Mouse (Mus musculus): ENCODE data around the gene Prss36.

The Prss36 gene

DNA sequence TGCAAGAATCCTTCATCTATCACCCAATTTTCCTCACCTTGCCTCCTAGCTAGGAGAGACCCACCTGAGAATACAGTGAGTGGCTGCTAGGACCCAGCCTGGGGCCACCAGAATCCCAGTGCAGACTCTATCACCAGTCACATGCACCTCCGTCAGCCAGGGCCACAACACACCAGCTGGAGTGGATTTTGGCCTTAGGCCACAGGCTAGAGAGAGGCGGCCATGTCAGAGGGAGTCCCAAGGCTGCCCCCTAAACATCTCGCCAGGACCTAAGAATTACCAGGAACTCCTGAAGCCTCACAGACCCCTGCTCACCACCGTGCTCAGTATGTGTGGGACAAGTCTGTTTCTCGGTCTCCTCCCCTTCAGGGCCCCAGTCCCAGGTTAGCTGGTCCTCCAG, 12.4 kb downstream of the Prss36 start:
- no peak for DNase-seq

DNA sequence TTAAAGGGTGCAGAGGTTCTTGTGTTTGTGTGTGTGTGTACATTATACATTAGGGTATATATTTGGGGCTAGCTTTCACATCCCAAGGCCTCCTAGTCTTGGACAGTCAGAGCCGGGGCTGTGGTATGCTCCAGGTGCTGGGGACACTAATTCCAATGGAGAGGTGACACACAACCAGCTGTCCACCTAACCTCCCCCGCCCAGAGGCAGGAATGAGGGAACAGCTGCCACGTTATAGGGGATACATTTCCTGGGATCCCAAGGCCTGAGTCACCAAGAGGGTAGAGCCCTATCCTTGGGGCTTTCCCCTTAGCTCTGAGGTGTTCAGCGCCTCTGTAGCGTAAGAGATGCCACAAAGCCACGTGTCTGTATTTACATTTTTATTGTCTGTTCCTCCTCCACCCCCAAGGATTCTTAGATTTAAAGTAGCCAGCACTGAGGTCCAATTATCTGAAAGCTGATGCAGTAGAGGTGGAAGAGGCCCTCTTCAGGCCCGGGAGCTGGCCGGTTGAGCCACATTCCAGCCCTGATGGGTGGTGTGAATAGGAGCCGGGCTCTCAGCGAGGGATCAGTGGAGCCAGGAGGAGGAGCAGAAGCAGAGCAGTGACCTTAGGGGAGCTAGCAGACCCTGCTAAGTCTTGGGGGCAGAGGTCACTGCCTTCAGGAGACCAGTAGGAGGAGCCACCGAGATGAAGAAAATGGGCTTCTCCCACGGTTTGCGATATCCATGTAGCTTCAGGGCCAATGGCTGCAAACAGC, 14.1 kb downstream of the Prss36 start:
- peak in 1 of 2 experiments; percentile 56 for DNase-seq

DNA sequence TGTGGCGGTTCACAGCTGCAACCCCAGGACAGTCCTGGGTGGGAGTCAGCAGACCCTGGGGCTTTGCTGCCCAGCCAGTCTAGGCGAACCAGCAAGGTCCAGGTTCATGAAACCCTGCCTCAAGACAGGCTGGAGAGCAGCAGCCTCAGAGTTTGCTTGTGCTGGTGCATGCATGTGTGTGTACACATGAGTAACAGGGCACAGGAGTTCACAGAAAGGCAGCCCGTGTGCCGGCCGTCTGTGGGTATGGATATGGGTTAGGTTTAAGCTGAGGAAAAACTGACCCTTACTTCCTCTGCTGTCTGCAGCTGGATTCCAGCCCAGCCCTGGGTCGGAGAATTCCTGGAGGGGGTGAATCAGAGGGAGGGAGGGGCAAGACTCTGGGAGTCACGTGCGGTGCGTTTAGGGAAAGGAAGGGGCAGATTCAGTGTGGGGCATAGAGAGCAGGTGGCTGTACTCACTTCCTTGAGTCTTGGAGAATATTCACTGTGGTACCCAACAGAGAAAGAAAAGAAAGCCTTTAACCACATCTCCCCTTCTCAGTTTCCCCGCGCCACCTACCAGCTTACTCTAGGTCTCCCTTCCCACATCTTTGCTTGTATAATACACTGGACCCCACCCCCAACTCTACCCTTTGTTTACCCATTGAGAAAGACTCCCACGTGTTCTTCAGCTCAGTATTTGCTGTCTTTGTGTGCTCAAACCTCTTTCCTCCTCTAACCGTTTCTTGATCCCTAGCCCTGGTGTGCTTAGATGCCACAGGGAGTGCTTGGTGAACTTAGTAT, 15.0 kb downstream of the Prss36 start:
- peak; percentile 74 to 81 for DNase-seq

DNA sequence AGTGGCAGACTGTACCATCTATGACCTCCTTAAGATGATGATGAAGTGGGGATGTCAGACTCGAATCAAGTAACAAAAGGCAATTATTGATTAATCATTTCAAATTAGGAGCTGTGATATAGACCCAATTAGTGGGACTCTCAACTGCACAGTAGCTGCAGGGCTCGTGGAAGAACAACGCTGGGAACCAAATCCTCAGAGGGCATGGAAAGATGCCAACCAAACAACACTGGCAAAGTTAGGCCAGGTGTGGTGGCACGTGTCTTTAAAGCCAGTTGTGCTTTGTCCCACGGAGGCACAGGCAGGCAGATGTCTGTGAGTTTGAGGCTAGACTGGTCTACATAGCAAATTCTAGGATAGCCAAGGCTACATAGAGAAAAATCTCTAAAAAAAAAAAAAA, 15.9 kb downstream of the Prss36 start:
- DNase-seq = no peak

DNA sequence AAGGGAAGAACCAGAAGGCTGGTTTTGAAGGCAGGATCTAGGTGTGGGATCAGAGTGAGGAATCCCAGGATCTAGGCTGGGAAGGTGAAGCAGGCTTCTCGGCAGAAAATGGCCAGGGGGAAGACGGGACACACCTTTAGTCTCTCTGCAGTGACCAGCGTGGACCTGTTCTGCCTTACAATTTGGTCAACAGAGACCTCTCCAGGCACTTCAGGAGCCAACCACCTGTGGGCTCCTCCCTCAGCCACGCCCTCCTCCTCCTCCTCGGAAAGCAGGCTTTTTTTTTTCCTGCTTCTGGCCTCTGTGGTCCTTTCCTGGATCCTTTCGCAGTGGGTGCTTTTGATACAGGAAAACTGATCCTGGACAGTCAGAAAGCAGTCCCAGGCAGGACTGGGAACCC, 16.6 kb downstream of the Prss36 start, which contains the start of gene Prss8:
Gene Prss8, minus strand, starts transcription at position 182 of the 400 bp plus-strand sequence.
- peak; percentile 77 to 87 for DNase-seq

DNA sequence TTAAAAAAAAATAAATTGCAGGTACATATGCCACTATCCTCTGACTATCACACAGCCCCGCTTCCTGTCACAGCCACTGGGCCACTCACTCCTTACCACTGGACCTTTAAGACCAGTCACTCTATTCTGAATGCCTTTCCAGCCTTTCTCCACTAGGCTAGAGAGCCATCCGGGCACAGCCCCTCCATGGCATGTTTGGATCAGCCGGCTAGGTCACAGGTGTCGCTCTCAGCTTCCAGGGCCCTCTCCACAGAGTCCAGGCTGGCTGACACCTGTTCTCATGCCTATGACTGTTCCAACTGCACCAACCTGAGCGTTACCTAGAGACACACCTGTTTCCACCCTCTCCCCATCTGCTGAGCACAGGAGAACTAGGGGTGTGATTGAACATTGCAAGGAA, 17.9 kb downstream of the Prss36 start:
- DNase-seq = peak; percentile 47 to 72

DNA sequence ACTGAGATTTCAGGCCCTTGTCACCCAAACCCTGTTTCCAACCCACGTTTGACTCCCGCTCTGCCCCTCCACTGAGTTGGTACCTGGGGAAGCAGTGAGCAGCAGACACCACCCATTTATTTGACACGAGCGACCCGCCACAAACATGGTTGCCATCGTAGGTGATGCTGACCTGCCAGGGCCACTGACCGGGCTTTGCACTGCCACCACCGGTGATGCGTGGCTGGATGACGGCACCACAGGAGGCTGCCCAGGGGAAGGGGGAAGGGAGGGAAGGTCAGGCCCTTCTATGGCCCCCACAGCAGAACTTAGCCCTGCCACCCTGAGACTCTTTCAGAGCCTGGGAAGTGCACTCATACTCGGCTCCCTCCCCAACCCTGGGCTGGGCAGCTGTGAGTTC, 18.8 kb downstream of the Prss36 start:
- no peak for DNase-seq

DNA sequence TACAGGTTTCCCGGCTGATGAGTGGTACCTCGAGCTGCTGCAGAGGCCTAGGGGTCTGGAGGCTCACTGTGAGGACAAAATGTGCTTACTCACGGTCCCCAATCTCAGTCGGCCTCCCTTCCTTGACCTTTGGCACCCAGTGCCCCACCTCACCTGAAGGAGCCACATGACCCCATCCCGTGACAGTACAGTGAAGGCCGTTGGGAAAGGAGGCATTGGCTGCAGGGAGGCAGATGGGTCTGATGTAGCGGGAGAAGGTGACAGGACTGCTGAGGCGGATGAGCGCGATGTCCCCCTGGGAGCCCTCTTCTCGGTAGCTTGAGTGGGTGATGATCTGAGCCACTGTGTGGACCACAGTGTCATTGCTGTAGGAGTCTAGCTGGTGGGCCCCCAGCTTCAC, 19.7 kb downstream of the Prss36 start:
- DNase-seq = no peak

DNA sequence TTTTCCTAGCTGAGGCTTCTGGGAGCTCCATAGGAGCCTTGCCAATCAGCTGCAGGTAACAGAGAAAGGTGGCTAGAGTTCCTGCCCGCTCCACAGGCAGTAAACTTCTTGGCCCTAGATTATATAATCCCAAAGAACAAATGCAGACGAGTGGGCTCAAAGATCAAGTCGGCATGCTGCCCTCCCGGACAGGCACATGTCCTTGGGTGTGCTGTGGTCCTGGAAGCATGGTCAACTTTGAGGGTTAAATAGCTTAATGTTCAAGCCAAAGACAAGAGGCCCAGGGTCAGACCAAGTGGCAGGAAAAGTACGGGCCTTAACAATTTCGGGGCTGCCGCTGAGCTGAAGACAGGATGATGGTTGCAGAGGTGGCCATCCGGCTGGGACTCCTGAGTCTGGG, 20.5 kb downstream of the Prss36 start:
- DNase-seq = peak in 1 of 2 experiments; percentile 57

DNA sequence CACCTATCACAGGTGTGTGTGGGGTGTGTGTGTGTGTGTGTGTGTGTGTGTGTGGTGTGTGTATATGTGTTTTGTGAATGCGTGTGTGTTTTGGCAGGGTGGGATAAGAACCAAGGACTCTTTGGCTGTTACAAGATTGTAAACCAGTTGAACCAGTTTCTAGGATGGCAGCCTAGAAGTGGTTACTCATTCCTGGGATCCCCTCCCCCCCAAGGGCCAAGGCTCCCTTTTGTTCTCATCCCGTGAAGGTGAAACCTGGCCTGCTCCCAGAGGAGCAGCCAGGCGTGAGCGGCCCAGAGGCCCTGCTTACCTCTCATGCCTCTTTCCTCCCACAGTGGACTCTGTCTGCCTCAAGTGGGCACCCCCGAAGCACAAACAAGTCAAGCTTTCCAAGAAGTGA, 21.3 kb downstream of the Prss36 start:
- DNase-seq = peak; percentile 80 to 88

DNA sequence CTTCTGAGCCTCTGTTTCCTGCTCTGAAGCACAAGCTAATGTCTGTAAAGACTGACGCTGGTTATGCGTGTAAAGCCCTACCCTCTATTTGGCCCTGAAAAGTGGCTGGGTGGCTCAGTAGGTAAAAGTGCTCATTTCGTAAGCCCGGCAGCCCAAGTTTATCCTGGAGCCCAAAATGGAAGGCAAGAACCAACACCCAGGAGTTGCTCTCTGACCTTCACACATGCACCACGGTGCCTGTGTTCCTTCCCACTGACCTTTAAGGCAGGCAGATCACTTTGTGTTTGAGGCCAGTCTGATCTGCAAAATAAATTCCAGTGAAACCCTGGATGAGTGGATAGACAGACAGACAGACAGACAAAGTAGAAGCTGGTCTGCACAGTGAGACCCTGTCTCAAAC, 22.8 kb downstream of the Prss36 start:
- no peak for DNase-seq

DNA sequence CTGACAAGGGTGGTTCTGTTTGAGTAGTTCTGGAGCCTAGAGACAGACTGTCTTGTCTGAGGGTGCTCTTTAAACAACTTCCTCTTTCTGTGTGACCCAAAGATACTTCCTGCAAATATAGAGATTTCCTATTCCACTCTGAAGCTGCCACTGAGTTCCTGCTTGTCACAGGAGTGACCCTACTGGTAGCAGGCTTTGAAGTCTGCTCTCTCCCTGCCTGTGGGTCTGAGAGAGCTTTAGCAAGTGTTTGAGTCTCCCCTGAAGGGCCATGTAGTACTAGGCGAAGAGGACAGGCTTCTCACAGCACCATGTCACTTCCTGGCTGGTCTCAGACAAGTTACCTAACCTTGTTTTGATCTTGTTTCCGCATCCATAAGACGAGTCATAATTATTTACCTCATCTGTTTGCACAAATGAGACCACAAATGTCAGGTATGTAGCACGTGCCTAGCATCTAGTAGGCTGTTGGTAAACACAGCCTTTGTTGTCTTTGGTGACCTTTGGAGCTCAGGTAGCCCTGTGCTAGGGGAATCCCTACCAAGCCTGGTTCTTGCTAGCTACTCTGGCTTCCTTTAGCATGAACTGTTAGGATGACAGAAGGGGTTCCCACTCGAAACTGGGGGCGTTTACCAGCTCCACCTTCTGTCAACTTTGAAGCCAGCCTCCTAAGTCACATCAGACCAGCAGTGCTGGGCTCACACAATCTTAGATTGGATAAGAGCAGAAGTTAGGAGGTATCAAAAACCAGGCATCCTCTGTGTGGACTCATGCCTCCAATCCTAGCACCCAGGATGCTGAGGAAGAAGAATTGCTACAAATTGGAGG, 23.9 kb downstream of the Prss36 start:
- no peak for DNase-seq

DNA sequence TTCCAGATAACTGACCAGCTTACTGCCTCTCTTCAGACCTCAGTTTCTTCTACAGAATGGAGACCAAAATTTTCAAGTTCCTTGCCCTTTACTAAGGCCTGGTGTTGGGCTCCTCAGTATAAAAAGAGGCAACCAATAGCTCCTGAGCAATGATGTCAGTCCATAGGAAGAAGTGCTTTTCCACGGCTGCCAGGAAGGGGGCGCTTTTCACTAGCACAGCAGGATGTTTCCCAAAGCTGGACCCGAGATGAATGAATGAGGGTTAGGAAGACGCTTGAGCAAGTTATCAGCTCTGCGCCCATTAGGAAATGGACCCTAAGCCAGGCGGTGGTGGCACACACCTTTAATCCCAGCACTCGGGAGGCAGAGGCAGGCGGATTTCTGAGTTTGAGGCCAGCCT, 25.0 kb downstream of the Prss36 start:
- peak; percentile 62 to 75 for DNase-seq

DNA sequence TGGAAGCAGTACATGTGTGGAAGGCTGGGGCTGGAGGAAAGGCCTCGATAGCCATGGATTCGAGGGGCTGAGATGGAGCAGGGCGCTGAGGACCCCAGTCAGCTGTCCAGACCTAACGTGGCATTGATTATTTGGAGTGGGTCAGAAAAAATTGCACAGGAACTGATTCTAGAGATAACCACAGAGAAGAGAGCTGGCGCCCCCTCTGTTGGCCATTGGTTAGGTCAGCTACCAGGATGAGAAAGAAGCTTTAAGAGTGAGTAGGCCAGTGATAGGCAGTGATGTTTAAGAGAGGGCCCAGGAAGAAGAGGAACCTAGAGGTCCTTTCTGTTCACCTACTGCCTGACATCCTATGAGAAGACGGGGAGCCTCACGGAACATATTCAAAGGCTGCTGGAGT, 27.2 kb downstream of the Prss36 start:
- DNase-seq = peak; percentile 65 to 72

DNA sequence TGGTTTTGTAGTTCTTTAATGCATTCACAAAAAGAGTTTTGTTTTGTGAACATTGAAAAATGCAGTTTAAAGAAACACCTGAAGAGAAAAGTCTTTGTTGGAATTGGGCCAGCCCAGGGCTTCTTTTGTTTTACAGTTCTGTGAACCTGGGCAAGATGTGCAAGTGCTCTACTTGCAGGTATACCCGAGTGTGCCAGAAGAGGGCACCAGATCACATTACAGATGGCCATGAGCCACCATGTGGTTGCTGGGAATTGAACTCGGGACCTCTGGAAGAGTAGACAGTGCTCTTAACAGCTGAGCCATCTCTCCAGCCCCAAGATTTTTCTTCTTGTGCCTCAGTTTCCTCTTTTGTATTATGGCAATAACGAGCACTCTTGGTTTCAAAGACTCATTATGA, 28.3 kb downstream of the Prss36 start:
- DNase-seq = peak; percentile 76 to 81

DNA sequence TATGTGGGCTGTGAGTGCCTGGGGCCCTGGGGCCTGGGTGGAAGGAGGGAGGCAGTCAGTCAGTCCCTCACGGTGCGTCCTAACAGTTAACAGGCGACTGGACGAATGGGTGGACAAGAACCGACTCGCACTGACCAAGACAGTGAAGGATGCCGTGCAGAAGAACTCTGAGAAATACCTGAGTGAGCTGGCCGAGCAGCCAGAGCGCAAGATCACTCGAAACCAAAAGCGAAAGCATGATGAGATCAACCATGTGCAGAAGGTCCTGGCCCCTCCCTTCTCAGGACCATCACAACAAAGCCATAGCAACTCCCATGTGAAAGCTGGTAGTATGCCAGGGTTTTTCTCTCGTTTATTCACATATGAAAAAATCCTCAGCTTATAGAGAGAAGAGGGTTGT, 31.2 kb downstream of the Prss36 start:
- DNase-seq = no peak

DNA sequence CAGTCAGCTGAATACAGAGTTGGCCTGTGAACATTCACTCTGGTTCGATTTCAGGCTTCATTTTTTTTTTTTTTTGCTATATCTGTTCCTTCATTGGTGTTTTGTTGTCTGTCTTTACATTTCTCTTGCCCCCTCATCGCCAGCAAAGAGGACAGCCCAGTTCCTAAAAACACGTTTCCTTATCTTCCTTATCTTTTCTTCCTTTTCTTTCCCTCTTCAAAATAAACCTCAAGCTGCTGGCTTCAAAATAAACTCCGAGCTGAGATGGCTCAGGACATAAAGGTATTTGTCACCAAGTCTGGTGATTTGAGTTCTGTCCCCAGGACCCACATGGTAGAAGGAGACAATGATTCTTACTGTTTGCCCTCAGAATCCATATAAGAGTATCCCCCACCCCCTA, 33.6 kb downstream of the Prss36 start:
- no peak for DNase-seq

DNA sequence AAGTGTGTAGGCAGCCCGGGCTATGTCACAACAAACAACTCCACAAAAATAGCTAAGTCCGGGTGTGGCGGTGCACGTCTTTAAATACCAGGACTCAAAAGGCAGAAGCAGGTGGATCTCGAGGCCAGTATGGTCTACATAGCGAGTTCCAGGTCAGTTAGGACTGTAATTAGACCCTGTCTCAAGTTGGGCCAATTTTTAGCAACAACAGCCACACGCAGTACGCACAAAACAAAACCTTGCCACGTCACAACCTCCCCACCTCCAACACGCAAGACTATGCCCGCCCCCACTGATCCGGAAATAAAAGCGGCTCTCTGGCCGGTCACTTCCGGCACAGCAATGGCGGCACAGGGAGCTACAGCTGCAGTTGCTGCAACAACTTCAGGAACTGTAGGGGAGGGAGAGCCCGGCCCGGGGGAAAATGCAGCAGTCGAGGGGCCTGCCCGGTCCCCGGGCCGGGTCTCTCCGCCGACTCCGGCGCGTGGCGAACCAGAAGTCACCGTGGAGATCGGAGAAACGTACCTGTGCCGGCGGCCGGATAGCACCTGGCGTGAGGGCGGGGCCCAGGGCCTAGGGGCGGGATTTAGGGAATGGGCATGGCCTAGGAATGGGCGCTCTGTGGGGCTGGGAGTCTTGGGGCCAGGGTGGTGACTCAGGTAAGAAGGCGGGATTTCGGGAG, 34.2 kb downstream of the Prss36 start, which contains the start of gene Kat8:
Gene Kat8, plus strand, starts transcription at position 327 of the 682 bp plus-strand sequence.
- DNase-seq = peak; percentile 94 to 96

DNA sequence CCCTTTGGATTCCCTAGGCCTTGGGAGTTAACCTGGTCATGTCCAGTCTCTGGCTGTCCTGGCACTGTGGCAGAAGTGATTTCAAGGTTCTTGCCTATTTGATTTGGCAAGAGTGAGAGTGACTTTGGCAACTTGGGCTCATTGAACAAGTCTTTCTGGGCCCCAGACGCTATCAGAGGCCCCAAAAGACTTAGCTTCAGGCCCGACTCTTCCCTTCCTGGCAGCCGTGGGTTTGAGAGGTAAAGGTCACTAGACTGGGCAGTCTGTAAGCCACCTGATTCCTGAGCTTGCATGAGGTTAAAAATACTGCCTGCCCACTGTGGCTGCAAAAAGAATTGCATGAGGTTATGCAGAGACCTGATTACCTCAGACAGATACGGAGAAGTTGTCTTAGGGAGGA, 37.9 kb downstream of the Prss36 start:
- no peak for DNase-seq

DNA sequence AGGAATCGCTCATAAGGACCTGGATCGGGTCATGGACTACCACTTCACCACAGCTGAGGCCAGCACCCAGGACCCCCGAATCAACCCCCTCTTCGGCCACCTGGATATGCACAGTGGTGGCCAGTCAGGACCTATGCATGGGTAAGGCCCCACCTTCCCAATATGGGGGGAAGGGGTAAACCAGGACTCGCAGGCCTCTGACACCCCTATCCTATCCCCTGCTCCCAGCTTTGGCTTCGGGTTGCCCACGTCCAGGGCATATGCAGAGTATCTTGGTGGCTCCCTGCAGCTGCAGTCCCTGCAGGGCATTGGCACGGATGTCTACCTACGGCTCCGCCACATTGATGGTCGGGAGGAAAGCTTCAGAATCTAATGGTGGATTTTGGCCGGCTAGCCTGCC, 38.6 kb downstream of the Prss36 start:
- no peak for DNase-seq

DNA sequence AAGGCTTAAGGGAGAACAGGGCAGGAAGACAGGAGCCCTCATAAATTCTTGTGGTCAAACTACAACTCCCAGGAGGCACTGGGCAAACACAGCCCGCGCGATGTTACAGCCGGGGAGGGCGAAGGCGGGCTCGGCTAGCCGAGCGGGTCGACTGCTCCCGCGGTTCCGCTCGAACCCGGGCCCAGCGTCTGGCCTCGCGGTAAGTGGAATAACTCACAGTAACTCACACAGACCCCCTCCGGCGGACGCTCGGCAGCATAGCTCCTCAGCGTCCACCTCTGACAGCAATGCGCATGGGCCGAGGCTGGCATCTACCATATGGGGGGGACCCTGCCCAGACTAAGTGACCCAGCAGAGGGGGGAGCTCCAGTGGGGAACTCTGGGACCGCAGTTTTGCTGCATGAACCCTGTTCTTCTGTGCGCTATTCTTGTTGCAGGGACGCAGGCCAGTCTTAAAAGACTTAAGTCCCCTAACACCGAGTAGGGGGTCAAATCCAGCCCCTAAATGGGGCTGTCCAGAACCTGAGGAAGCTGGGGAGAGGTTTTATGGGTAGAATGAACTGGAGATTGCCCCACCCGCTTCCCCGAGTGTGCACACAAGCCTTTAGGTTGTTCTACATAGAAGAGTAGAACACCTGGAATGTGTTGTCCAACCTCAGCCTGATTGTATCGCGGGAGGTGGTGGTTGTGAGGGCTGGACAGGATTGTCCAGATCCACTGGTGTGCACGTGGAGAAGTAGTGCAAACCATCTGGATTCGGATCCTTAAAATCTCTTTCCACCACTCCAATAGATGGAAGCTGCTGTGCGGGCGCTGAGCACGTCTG, 42.3 kb downstream of the Prss36 start, which contains the start of gene Bckdk:
Gene Bckdk, plus strand, starts transcription at position 112 of the 826 bp plus-strand sequence.
- DNase-seq = peak; percentile 84 to 92

DNA sequence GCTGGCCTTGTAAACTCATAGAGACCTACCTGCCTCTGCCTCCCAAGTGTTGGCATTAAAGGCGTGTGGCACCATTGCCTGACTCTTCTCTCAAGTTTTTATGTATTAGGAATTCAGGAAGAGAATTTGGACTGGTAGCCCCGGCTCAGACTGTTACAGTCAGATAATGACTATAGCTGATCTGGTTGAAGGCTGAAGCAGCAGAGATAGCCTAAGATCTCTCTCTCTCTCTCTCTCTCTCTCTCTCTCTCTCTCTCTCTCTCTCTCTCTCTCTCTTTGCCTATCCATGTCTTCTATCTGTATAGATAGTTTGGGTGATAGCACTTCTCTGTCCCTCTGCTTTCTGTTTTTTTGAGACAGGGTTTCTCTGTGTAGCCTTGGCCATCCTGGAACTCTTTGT, 44.8 kb downstream of the Prss36 start:
- DNase-seq = no peak

All from kidney, postnatal 4 days (tissue).